Mouse (Mus musculus) frontal cortex, postnatal 14 days (tissue): Measurements from ENCODE around the gene Scamp1.

Experiments
- DNase-seq, 2 experiments: peaks; one replicate each; pipeline ENCODE4 v3.0.0; 2022; ENCODE audit warnings: low spot score in 2 of 2

The Scamp1 gene

GRCm38 (mm10) chr13:94178401-94179040, 107.1 kb downstream of the Scamp1 start:
- peak; percentile 42 to 48 for DNase-seq

- DNase-seq: no peak
These were observed 108.5 kb downstream of the Scamp1 start for GRCm38 (mm10) chr13:94177148-94177547.

GRCm38 (mm10) chr13:94175379-94176050, 110.1 kb downstream of the Scamp1 start:
- no peak for DNase-seq

- no peak for DNase-seq
These were observed 110.9 kb downstream of the Scamp1 start for GRCm38 (mm10) chr13:94174577-94175279.

DNA sequence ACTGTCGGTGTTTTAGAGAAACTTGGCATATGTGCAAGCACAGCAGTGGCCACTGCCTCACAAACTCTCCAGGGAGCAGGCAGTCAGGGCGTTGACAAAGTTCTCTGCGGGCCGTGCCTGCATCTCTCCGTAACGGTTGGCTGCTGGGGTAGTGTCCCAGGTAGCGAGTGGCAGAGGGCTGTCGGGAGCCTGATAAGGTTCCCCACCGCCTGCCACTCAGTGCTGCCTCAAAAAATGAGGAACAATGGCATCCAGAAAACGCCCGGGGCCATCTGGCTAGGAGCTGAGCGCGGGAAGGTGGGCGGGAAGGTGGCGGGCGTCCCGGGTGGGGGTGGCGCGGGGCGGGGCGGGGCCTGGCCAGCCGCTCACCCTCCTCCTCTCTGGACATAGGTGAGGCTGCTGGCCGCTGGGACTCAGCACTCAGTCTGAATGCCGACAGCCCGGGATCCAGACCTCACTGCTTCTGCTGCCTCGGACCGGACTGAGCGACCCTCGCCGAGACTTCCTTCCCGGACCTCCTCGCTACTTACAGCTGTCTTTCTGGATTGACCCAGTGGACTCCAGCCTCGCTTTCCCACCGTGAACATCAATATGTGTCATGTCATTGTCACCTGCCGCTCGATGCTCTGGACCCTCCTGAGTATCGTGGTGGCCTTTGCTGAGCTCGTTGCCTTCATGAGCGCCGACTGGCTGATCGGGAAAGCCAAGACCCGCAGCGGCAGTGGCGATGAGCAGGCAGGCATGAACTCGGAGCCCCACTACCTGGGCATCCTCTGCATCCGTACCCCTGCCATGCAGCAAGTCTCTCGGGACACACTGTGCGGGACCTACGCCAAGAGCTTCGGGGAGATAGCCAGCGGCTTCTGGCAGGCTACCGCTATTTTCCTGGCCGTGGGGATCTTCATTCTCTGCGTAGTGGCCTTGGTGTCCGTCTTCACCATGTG, 111.8 kb downstream of the Scamp1 start:
- DNase-seq: no peak

GRCm38 (mm10) chr13:94172533-94173310, 112.9 kb downstream of the Scamp1 start:
- DNase-seq: no peak

- no peak for DNase-seq
These were observed 114.0 kb downstream of the Scamp1 start for GRCm38 (mm10) chr13:94171612-94172011.

- no peak for DNase-seq
These were observed 116.2 kb downstream of the Scamp1 start for GRCm38 (mm10) chr13:94169325-94169916.

DNA sequence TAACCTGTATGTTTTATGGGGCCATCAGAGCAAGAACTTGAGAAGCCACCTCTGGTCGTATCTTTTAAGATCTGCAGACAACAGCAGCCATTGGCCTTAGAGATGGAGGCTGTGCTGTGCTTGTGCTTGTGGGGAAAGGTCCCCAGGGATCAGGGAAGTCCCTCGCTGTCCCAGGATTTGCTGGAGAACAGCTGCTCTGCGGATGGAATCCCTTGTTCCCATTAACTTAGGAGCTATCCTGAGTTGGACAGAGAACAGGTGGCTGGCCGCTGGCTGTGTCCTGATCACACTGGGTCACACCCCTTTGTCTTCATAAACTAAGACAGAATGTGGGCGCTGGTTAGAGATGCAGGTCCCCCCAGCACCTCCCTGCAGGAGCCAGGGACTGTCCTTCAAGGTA, 117.3 kb downstream of the Scamp1 start:
- no peak for DNase-seq

GRCm38 (mm10) chr13:94164501-94164900, 121.2 kb downstream of the Scamp1 start:
- no peak for DNase-seq

- DNase-seq: no peak
These were observed 126.0 kb downstream of the Scamp1 start for GRCm38 (mm10) chr13:94159478-94160220.

DNA sequence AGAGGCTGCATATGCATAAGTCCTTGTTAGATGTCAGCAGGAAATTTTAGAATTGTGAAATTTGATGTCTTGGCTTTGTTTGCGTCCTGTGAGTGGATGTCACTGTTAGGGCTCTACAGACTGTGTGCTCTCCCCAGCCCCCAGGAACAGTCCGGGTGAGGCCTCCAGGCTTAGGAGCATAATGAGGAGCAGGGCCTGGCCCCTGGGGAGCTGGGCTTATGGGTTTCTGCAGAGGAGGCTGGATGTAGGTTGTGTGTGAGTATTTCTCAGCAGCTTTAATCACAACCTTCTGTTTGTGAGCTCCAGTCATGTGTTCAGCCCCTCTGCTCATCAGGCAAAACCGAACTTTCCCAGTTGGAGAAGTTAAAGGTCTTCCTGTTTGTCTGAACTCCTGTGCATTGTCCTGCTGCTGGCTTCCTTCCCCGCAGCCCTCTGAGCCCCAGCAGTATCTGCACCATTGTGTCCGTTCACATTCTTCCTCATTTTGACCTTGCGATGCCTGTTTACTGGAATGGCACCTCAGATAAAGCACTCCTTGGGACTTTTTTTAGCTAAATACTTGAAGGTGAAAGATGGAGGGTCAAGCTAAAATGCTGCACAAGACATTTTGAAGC, 126.7 kb downstream of the Scamp1 start:
- DNase-seq: no peak

DNA sequence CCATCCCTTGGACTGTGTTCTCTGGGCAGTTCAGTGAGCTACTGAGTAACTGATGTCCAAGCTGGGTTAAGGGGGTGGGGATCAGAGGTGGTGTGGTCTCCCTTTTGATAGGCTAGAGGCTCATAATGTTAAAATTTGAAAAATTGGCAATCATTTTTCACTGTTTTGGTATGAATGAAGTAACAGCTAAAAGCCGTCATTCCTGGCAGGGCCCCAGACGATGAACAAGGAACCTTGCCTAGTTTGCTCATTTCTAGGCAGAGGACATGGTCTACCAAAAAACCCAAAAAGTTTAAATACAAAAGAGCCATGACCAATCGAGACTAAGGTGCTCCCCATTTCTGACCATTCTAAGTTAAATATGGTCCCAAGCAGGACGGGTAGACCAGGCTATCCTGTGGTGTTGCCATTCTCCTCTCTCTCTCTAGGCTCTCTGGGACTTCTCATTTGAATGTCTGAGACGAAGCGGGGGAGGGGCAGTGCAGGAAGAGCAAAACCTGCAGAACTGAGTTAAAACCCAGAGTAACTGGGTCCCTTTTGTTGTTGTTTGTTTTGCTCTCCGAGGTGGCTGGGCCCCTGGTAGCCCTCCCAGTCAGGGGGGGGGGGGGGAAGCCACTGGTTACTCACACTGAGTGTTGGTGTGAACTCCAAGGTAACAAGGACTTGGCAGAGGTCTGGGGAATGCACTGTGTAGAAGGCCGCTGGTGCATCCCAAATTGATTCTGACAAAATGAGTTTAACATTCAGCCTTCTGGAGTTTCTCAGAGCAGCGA, 129.8 kb downstream of the Scamp1 start:
- no peak for DNase-seq

GRCm38 (mm10) chr13:94154512-94155296, 131.0 kb downstream of the Scamp1 start:
- no peak for DNase-seq

DNA sequence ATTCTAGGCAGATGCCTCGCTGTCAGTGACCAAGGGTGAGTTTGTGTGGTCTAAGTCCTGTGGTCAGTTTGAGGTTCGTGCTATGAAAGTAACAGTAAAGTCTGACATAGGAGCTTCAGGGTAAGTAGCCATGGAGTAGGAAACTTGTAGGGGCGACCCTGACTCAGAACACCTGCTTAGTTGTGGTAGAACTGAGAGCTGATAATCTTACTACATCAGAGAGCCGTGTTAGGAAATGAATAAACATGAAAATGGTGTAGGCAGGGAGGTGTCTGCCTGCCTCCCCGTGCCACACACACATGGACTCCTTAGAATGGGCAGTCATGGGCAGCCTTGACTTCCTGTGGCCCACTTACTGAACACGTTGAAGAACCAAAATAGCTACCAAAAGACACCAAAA, 132.0 kb downstream of the Scamp1 start:
- DNase-seq: no peak

- DNase-seq: no peak
These were observed 132.8 kb downstream of the Scamp1 start for GRCm38 (mm10) chr13:94152836-94153235.
